Mouse (Mus musculus): ENCODE data around the gene Tagln2.

GRCm38 (mm10) chr1:172530544-172531220, 30.8 kb downstream of the Tagln2 start:
- no peak for TF ChIP-seq POLR2A (IDR thresholded peaks at IDR 0.05; ENCODE audit: borderline replicate concordance, low read depth, low read length)
- no peak for TF ChIP-seq CTCF (IDR thresholded peaks at IDR 0.05; ENCODE audit: low read depth, low read length)

Measured in bone marrow macrophage, adult 2 months (primary cell).